Mouse (Mus musculus): ENCODE results near the gene Prkcq.
"Not testable (repeated sequence)": the region's sequence is repeated elsewhere in the genome, so short reads cannot be mapped to it uniquely, and the experiment has no call there.

The Prkcq gene

DNA sequence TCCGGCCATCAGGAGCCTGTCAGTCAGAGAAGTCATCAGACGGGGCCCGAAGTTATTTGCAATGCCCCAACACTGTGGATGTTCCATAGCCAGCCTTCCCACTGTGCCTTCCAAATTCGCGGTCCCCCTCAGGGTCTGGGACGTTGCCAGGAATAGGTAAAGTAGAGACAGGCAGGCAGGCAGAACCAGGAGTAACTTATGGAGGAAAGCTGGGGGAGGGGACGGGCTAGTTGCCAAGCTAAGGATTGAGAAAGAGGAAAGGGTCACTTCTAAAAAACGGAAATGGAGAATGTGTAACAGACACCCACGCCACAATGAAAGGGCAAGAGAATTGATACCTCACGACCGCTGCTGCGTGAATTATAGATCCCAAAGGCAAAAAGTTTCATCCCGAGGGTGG lies 121.2 kb downstream of the Prkcq start:
- no peak for DNase-seq (ENCODE audit: low spot score)

DNA sequence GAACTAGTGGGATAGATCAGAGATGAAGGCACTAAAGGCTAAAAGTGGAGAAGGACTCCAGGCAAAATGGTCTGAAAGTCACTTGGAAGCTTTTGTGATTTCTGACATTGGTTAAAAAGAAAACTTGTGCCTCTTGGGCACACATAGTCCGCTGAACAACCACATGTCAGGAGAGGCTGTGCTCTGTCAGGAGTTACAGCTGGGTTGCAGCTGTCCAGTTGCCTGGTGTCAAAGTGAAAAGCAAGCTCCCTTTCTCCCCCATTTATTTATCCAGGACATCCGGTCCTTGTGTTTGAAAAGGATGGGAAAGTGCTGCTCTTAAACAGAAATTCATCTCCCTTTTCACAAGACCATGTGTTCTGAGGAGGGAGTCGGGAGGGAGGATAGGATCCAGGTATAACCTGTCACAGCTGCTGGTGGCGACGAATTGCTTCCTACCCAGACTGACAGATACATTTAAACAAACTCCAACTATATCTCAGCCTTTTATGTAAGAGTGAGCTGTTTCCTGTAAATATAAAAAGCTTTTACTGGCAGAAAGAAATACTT lies 122.8 kb downstream of the Prkcq start:
- DNase-seq (ENCODE audit: low spot score) = no peak

DNA sequence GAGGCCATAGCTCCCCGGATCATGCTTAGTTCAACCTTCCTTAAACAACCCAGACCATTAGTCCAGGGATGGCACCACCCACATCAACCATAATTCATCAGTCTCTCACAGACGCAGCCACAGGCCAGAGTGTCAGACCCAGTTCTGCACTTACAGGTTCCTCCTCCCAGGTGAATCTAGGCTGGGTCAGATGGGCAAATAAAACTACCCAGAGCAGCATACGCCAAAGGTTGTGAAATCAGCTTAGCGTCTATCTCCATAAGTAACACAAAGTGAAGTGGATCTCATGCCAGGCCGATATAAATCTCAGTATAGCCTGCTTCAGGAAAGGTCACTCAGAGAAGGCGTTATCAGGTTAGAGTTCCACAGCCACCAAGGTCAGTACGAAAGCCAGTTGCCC lies 126.9 kb downstream of the Prkcq start:
- no peak for DNase-seq (ENCODE audit: low spot score)

DNA sequence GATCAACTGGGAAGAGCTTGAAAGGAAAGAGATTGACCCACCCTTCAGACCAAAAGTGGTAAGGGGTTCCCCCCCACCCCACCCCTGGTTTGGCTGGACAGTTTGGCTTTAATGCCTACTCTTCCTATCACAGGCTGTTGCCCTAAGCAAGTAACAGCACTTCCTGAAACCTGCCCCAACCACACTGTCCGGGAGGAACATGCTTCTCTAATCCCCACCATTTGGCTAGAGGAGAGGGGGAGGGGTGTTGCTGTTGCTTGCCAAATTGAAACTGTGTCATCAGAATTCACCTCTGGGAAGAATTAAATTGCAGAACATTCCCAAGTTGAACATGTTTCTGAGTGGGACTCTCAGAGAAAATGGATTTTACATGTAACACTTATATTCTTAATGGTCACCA lies 127.5 kb downstream of the Prkcq start:
- DNase-seq (ENCODE audit: low spot score) = no peak

DNA sequence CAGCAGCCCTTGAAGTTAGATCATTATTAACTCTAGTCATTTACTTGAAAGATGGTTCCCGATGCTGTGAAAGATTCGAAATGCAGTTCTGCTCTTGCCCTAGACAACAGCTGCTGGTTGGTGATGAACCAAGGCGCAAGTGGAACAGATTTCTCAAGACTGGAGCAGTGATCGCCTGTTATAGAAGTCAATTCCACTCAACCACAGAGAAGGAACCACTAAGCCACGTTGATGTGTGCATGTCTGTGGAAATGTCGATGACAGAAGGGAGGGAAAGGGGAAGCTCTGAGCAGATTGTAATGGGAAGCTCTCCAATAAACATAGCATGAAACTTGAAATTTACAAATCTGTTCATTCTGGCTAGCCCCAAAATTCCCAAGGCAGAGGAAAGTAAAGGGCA lies 128.5 kb downstream of the Prkcq start:
- no peak for DNase-seq (ENCODE audit: low spot score)

DNA sequence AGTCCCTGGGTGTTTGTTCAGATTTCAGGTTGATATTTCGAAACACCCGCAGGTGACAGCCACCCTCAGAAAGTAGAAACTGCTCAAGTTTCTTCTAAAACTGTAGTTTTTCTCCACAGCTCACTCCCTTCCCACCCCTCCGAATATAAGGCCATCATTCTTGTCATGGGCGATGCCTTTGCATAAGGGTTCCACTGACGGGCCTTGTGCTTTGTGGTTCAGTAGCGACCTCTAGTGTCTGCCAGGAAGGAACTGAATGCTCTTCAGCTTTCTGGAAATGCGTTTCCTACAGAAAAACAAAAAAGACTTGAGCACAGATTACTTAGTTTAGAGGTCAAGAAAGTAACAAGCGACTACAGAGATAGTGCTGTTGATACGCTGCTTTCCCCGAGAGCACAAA lies 148.3 kb downstream of the Prkcq start:
- DNase-seq (ENCODE audit: low spot score) = peak; percentile 4

DNA sequence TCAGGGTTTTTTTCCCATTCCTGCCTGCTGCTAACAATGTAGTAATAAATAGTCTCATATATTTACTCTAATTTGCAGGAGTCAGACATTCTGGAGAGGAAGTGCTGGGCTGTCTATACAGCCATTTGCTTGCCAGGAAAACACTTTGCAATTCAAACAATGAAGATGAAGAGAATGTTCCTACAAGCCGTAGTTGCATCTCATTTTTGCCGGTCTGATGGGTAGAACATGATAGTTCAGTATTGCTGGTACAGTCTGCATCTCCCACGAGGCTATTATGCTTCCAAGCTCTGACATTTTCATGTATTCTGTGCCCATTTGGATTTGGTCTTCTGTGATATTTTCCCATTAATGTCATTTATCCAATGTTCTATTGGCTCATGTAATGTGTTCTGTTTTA lies 150.5 kb downstream of the Prkcq start:
- no peak for DNase-seq (ENCODE audit: low spot score)

DNA sequence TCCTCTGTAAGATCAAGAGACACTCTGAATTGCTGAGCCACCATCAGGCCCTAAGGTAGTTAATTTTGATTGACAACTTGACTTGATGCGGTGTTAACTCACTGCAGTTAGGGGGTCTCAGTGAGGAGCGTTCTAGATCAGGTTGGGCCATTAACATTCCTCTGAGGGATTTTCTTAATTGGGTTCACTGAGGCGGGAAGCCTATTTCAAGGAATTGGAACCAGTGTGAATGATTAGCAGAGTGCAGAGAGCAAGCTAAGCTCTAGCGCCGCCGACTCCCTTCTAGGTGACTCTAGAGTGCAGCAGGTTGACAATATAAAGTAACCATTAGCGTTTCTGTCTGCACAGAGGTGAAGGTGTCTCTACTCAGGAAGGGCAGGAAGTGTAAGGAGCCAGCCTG lies 155.4 kb downstream of the Prkcq start:
- DNase-seq (ENCODE audit: low spot score) = no peak

DNA sequence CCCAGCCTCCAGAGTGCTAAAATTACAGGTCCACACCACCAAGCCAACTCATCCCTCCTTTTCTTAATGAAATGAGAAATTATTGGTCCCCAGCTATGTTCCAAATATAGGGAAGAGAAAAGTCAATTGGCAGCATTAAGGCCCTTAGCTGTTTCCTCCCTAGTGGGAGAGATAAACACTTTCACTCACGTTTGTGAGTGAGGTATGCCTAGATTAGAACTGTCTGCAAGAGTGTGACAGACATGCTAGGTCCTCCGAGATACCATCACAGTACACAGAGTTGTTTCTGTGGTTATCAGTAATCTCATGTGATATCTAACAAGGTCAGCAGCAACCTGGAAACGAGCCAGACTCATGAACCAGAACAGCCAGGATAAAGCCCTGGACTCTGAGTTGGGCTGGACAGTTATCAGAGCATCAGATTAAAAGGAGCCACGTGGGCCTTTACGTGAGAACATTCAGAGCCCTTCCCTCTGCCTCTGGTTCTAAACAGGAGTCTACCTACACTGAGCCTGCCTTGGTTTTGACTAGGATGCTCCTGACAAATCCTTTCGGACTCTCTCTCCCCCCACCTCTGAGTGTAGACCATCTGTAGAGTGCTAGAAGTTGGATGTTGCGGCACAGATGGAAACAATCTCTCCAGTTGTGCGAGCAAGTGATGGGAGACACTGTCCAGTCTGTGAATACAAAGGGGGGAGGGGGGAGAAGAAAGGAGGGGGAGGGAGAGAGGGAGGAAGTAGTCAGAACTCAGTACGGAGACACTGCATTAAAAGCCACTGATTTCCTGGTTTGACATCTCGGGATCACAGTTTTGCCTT lies 157.7 kb downstream of the Prkcq start:
- peak; percentile 12 for DNase-seq (ENCODE audit: low spot score)

DNA sequence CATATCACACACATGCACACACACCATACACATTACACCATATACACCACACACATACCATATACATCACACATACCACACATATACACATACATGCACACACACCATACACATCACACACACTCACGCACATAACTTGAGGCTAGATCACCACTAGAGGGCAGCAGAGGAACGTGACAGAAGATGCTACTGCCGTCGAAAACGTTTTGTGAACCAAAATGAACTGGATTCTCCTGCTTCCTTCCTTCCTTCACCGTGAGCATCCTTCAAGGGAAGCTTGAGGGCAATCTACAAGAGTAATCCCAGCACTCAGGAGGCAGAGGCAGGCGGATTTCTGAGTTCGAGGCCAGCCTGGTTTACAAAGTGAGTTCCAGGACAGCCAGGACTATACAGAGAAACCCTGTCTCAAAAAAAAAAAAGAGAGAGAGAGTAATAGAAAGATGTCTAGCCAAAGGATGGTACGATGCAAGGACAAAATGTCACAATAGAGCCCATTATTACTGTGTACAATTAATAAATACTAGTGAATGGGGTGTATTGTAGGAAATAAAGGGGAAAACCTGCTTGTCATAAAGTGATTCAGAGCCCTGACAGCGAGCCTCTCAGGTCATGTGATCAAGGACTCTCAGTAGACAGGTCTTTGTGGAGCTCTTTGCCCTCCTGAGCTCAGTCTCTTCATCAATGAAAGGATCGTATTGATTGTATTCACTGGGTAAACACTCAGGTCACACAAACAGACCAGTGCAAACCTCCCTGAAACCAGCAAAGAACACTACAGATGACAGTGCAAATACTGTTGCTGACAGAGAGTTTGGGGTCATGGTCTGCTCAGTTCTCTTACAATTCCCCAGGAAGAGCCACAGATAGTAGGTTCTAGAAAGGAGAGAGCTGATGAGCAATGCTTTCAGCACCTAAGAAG lies 159.9 kb downstream of the Prkcq start:
- peak; percentile 67 for DNase-seq (ENCODE audit: low spot score)

DNA sequence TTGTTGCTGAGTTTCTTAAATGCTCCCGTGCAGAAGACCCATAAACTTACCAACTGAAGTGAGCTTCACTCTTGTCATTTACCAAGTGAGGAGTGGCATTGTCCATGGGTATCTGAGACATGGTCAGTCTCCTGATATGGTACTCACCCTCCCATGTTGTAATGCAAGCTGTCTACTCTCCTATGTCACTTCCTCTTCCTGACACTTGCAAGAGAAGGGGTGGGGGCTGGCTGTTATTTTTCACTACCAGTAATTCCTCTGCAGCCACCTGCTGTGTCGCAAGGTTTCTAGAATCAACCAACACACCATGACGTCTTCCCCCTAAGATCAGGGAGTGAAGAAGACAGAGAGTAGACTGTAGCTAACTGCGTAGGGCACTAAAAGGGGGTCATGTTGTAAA lies 160.6 kb downstream of the Prkcq start:
- DNase-seq (ENCODE audit: low spot score) = no peak

DNA sequence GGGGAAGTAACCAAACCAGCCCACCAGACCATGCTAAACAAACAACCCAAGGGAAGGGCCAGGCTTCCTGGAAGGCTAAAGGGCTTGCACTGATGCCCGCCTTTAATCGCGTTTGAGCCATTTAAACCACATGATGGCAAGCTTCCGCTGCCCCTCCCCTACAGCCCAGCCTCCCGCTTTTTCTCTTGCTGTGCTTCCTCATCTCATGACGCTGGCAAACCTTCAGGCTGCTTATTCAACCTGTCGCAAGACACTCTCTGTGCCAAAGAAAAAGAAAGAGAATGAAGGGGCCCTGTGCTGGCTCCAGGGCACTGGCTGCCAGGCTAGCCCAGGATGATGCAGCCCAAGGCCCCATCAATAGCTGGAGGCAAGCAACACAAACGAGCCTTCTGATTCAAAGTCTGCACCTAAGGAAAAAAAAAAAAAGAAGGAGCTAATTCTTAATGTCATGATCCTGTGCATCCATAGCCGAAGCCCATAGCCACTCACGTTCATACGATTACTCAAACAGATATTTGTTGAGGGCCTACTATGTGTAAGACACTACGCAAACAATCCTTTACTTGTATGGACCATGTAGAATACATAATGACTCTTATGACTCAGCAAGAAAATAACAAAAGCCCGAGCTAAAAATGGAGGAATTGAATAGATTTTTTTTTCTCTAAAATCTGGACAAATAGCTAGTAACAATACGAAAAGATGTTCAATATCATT lies 161.6 kb downstream of the Prkcq start:
- no peak for DNase-seq (ENCODE audit: low spot score)

DNA sequence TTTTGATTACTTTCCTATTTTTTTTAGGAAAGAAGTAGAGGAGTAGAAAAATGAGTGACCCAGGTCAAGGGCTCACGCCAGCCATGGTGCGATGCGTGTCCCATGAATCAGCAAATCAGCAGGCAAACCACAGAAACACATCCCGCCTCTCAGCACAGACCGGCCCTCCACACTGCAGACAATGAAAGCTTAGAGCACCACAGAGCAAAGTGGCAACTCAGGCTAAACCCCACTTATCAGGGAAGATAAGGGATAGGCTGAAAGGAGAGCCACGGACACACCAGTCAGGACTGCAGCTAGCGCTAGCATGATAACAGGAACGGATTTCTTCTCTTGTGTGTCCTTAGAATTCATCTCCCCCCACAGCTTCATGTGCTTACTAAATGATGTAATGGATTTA lies 164.4 kb downstream of the Prkcq start:
- DNase-seq (ENCODE audit: low spot score) = no peak

DNA sequence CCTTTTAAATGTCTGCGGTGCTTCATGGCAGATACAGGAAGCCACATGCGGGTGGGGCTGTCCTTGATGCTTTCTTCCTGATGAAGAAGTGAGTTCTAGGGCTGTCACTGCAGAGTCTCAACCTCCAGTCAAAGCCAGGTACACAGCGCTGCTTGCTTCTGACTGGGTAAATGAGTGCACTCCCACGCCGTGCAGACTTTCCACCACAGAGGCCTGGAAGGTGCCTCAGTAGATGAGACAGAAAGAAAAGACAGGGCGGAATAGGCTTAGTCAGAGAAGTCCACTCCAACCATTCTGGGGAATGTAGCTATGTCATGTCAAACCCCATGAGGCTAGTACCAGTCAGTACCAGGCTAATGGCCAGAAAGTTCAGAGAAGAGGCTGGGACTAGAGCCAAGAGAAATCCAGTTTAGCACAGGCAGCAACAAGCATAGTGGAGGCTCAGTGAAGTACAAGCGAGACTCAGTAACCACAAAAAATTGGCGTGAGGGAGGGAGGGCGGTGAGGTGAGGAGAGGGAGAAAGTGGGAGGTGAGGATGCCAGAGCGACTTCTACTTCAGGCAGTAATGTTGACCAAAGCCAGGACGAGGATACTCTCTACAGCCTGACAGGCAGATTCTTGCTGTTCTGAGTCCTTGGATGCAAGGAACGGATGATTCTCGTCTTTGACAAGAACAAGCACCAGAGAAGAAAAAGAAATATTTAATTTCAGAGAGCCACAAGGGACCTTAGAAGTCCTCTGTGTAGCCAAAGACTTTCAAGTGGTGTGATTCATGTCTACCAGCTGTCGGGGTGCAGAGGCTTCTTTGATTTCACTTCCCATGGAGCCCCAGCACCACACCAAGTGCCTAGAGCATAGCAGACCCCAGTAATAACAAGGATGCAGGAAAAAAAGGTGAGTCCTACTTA lies 167.3 kb downstream of the Prkcq start:
- no peak for DNase-seq (ENCODE audit: low spot score)

DNA sequence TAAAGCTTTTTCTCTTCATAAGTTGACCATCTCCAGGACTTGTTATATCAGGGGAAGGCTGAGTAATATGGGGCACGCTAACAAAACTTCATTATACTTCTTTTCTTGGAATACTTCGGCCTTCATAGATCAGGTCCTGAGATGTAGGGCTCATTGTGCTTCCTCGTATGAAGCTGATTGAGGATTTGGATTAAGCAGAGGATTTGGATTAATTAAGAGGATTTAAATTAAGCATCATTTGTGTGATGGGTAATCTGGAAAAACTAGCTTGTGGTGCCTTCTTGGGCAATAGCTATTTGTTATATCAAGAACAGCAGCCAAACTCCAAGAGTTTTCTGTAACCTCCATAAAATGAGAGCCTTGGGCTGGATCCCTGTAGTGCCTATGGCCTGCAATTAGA lies 172.8 kb downstream of the Prkcq start:
- no peak for DNase-seq (ENCODE audit: low spot score)

DNA sequence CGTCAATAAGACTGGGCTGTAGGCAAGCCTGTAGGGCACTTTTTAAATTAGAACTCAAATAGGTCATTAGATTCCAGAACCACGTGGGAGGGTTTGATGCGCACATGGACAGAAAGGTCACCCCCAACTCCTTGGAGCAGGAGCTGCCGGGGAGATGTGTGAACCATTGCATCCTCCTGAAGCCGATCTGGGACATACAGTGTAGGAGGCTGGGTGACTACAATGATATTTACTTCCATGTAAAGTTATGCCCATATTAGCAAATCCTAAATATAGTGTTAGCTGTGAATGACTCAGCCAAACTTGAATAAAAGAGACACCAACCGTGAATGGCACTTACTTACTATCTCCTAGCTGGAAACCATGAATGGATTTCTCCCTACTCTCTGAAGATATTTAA lies 174.5 kb downstream of the Prkcq start:
- not testable (repeated sequence) for DNase-seq (ENCODE audit: low spot score)

DNA sequence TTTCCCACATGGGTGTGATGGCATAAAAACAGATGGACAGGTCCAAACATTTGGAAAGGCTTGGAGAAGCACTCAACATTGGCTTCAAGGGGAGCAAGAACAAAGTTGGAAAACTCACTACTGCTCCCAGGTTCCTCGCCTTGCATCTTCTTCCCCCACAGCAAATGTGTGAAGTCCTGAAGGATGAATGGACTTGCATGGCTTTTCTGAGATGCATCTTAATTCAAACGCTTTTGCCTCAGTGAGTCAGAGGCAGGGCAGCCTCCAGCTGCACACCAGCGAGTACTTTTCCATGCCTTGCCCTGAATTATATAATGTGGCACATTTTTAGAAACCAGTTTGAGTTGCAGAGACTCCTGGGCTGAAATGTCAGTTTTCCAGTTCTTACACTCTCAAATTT lies 175.9 kb downstream of the Prkcq start:
- DNase-seq (ENCODE audit: low spot score) = no peak

All from urinary bladder, postnatal 25 days (tissue).